Mouse (Mus musculus) forebrain, embryonic 10.5 days (tissue): ENCODE measurements around the gene A530032D15Rik. TPM values are rescaled to one million over a fixed set of nuclear protein-coding genes. Genes with fewer than 3 reads are reported as not detected.

ENCODE experiments used
- polyA plus RNA-seq: library from polyadenylated mRNA; unstranded; fragments of >200 nt; fragmentation: Nextera tagmentation; extraction: Ambion mirVana; gene quantifications from 2 replicates; pipeline ENCODE4 v1.2.1, GENCODE M21; 2016

Gene A530032D15Rik
- polyA plus RNA-seq, 1 experiment from 2014 or later = not detected

Other genes starting within 250 kb of the A530032D15Rik start
- gene Slc16a14, start 174.7 kb downstream of the A530032D15Rik start, polyA plus RNA-seq = 0.68 and 1.5 TPM in 2 replicates
- gene Gm10553, start 9.7 kb downstream of the A530032D15Rik start, polyA plus RNA-seq = not detected in 2 replicates
- not detected in 2 replicates for gene C130026I21Rik, start 160.7 kb upstream of the A530032D15Rik start, polyA plus RNA-seq